Mouse (Mus musculus): ENCODE results near the gene Agbl4.

The Agbl4 gene

DNA sequence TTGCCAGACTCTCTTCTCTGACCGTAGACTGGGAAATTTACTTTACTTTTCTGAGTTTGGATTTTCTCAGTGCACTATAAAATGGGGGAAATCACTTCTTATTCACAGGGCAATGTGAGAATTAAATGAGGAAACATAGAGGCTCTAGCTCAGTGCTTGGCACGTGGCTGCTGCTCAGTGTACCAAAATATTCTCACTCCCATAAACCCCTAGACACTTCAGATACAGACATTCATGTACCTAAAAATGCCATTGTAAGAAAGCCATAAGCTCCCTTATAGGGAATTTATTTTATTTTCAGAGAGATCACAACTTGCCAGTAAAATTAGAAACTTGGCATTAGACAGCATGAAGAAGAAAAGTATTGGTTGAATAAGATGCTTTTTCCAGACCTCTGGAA lies 883.5 kb downstream of the Agbl4 start:
- DNase-seq (ENCODE audit: low spot score): no peak

DNA sequence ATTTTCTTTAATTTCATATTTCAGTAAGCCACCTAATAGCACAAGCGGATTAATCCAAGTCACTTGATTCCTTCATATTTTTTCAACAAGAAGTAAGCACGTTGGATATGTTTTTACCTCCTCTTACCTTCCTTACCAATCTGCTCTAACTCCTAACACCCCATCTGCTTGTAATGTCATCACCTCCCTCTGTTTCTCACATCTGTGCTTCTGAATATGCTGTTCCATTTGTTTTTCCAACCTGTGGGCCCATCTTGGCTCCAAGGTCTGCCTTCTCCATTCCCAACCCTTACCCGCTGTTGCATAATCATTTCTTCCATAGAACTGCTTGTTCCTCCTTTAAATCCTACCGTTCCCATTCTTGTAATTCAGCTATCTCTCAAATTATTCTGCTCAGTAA lies 884.4 kb downstream of the Agbl4 start:
- DNase-seq (ENCODE audit: low spot score): no peak

GRCm38 (mm10) chr4:111284625-111285024 lies 887.2 kb downstream of the Agbl4 start:
- no peak for DNase-seq (ENCODE audit: low spot score)

GRCm38 (mm10) chr4:111294528-111295241 lies 897.2 kb downstream of the Agbl4 start:
- DNase-seq (ENCODE audit: low spot score): no peak

DNA sequence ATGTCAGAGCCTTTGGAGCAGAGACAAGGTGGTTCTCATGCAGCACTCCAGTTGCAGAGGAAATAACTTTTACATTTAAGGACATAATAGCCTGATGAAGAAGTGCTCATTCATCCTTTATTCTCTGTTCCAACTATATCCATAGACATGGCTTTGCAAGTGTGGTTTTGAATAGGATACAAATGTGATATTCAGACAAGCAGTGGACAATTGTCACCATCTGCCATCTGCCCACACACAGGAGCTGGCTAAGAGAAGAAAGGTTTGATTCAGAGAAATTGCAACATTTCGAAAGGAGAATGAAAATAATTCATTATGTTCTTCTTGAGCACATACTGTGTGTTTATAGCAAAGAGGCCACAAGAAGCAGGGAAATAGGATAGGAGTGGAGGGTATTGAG lies 909.1 kb downstream of the Agbl4 start:
- DNase-seq (ENCODE audit: low spot score): no peak

GRCm38 (mm10) chr4:111307166-111307565 lies 909.7 kb downstream of the Agbl4 start:
- no peak for DNase-seq (ENCODE audit: low spot score)

DNA sequence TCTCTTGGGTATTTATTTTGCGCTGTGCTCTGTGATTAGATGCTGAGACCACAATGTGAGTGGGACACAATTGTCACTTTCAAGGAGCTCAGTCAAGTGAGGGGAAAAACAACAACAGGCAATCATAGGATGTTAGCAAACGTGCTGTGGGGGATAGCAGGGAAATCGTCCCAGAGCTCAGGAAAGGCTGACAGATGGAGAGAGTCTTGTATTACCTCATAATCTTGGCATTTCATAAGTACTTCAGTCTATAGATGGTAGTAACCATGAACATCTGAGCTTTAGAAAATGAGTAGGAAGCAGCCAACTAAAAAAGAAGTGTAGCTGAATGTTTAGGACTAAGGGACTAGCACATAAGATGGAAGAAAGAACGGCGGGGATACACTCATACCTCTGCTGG lies 910.2 kb downstream of the Agbl4 start:
- no peak for DNase-seq (ENCODE audit: low spot score)

- DNase-seq (ENCODE audit: low spot score): no peak
Observed at GRCm38 (mm10) chr4:111308572-111309288, 911.3 kb downstream of the Agbl4 start.

GRCm38 (mm10) chr4:111327094-111327493 lies 929.6 kb downstream of the Agbl4 start:
- DNase-seq (ENCODE audit: low spot score): no peak

DNA sequence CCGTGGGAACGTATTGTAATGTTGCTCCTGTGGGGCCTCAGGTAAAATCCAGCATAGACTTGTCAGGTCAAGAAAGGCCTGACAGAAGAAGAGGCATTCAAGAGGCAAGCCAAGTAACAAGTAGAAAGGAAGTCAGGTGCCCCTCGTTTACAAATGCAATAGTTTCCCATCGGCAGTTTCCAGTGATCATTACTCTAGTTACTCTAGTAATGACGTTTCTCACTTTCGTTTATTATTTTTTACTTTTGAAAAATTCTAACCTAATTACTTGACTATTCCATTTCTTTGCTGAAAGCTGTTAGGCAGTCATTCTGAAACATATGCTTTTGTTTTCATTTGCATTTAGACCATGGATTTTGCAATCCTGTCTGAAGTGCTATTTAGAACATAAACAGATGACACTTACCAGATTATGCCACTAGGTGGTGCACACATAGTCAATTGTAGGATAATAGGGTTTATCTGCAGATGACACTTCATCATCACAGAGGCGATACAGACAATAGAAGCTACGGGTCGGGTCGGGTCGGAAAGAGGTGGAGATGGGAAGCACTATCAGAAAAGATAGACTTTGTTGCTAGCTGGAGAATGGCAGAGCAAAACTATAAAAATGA lies 930.4 kb downstream of the Agbl4 start:
- peak; percentile 11 for DNase-seq (ENCODE audit: low spot score)

GRCm38 (mm10) chr4:111329501-111329900 lies 932.0 kb downstream of the Agbl4 start:
- DNase-seq (ENCODE audit: low spot score): no peak

DNA sequence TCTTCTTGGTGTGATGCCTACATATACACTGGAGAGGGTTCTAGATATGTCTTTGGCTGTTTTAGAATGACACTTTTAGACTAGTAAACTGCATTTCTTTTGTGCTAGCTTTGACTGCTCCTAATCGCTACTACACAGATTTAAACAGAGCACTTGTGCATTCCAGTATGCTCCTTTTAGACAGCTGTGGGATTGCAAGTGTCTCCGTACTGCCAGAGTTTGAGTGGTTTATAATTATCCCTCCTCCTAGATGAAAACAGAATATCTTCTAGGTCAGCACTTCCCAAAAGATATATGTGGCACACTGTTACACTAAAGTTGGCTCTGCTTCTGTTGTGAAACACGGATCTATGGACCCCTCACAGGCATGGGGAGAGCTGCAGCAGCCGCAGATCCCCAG lies 935.4 kb downstream of the Agbl4 start:
- DNase-seq (ENCODE audit: low spot score): no peak

DNA sequence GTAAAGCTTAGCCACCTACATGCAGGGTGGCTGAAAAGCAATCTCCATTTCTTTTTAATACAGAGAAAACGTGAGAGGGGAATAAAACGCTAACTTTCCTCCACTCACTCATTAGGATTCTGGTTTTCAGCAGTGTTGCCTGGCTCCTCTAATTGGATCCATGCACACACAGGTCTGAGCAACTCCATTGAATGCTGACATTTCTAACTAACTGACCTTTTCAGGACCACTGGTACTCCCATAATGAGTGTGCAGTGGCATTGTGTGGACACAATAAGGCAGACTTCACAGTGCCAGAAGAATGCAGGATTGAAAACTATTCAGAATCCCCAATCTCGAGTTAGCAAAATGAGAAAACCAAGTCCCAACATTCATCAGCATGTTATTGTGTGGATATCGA lies 952.5 kb downstream of the Agbl4 start:
- DNase-seq (ENCODE audit: low spot score): no peak

DNA sequence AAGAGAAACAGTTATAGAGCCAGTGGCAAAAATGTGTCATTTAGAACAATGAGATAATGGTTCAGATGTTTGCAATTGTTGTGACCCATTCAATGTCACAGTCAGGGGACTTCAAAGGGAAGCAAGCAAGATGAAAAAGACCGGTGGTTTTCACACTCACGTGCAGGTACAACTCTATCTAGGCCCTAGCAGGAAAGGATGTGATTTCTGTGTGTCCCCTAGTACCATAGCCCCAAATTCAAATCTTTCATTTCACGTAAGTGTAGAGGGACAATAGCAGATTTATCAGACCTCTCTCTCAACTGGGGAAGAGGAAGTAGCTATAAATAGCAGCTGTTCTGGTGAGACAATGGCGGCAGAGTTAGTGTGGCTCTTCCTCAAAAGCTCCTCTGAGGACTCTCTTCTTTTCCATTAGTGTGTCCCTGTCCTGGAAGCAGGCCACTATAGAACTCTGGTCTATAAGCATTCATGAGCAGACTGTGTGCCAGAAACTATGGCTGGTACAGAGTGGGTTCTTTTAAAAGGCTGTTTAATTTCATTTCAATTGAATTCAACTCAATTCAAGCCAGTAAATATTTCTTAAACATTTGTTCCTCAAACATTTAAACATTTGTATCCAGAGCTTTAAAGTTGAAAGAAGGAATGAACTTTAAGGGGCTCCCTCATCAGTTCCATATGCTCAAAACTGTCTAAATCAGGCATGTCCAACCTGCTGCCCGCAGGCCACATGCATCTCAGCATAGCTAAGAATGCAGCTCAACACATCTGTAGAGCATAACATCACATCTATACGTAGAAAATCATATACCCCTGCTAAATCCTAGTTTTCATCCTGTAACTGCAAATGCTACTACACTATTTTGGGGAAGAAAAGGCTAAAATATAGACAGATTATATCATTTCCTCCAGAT lies 953.4 kb downstream of the Agbl4 start:
- no peak for DNase-seq (ENCODE audit: low spot score)

DNA sequence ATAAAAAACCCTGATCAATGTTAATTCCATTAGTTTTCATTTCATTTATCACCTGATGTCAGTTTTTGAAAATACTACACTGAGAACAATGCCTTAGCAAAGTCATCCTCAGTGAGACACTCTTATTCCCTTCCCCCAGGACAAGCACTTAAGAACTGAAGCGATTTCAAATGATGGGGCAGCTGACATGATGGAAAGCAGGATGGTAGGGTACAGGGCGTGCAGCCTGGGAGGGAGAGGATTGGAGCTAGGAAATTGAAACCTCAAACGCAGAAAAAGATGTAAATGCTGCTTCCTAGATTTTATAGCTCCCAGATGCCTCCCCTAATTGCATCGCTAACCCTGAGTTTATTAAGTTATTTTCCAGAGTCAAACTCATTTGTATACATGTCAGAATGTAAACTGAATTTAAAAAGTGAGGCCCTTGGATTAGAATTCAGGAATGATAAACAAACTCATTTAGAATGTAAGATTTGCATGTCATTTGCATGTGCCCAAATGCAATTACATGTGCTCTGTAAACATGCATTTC lies 959.2 kb downstream of the Agbl4 start:
- DNase-seq (ENCODE audit: low spot score): no peak

GRCm38 (mm10) chr4:111357176-111357575 lies 959.7 kb downstream of the Agbl4 start:
- DNase-seq (ENCODE audit: low spot score): no peak

- no peak for DNase-seq (ENCODE audit: low spot score)
Observed at GRCm38 (mm10) chr4:111364199-111364598, 966.7 kb downstream of the Agbl4 start.

DNA sequence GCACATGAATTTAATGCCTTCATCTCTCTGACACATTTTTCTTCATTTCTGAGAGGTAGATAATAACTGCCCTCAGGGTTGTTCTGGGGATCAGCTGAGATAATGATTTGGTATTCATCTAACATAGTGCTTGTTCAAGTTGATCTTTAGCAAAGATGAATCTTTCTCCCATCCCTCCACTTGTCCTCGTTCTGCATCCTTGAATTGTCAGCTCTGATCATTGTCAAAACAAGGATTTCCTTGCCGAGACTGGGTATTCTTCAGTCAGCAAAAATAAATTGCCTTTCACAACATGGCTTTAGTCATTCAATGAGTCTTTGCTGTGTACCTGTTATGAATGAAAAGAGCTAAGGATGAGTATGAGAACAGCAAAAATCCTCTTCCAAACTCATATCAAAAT lies 970.3 kb downstream of the Agbl4 start:
- DNase-seq (ENCODE audit: low spot score): no peak

- no peak for DNase-seq (ENCODE audit: low spot score)
Observed at GRCm38 (mm10) chr4:111377159-111377558, 979.7 kb downstream of the Agbl4 start.

GRCm38 (mm10) chr4:111378071-111378470 lies 980.6 kb downstream of the Agbl4 start:
- no peak for DNase-seq (ENCODE audit: low spot score)

GRCm38 (mm10) chr4:111383101-111383500 lies 985.6 kb downstream of the Agbl4 start:
- DNase-seq (ENCODE audit: low spot score): no peak

DNA sequence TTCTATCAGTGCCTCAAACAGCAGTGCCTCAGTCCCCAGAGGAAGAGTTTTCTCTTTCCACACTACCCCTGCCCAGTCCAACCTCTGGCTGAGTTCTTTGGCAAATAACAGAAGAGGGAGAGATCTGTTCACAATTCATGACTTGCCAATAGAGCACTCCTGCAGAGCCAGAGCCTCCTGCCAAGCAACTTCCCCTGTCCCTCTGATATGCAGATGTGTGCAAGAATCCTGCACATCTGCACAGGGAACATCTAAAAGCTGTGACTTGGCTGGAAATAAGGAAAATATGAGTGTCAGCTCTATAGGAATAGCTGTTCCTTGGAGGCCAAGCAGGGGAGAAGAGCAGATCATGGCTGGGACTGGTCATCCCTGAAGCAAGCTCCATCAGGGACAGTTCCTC lies 993.3 kb downstream of the Agbl4 start:
- DNase-seq (ENCODE audit: low spot score): no peak
